Mouse (Mus musculus) forebrain, embryonic 11.5 days (tissue): Measurements from ENCODE around the gene Vamp1. TPM values are rescaled to one million over a fixed set of nuclear protein-coding genes. Genes with fewer than 3 reads are reported as not detected.

Experiments
- ATAC-seq: fragments of 200-750 bp; cut with Nextera tagmentation; replicated peaks from 2 replicates; pipeline ENCODE4 v1.8.0; 2017; ENCODE audit warnings: moderate TSS enrichment; ENCODE audit not compliant: low FRiP score
- DNase-seq: peaks from one replicate; pipeline ENCODE4 v3.0.0-alpha.2; 2017; ENCODE audit warnings: low spot score
- H3K27ac ChIP-seq: fragments of 300-500 bp; sonication (generic); 2 replicates; pipeline ENCODE4 v1.5.1; 2014; ENCODE audit warnings: low read depth, low read length
- H3K27me3 ChIP-seq: fragments of 300-500 bp; sonication (generic); 2 replicates; pipeline ENCODE4 v1.6.1; 2014; ENCODE audit warnings: mild to moderate bottlenecking, low read length, mixed read lengths; ENCODE audit not compliant: control insufficient read depth, insufficient read depth
- H3K36me3 ChIP-seq: fragments of 300-500 bp; sonication (generic); 2 replicates; pipeline ENCODE4 v1.6.1; 2014; ENCODE audit warnings: mild to moderate bottlenecking, low read length, moderate library complexity, mixed read lengths; ENCODE audit not compliant: control insufficient read depth, insufficient read depth
- H3K4me1 ChIP-seq: fragments of 300-500 bp; sonication (generic); replicated peaks from 2 replicates; pipeline ENCODE4 v1.6.1; 2014; ENCODE audit warnings: low read length, mixed read lengths; ENCODE audit not compliant: control insufficient read depth, insufficient read depth
- H3K4me2 ChIP-seq: fragments of 300-500 bp; sonication (generic); 2 replicates; pipeline ENCODE4 v1.6.1; 2014; ENCODE audit warnings: low read depth, mild to moderate bottlenecking, low read length, moderate library complexity, mixed read lengths; ENCODE audit not compliant: severe bottlenecking
- H3K4me3 ChIP-seq: fragments of 300-500 bp; sonication (generic); 2 replicates; pipeline ENCODE4 v1.5.1; 2014; ENCODE audit warnings: low read depth, low read length
- H3K9ac ChIP-seq: fragments of 300-500 bp; sonication (generic); 2 replicates; pipeline ENCODE4 v1.6.1; 2014; ENCODE audit warnings: low read length
- H3K9me3 ChIP-seq: fragments of 300-500 bp; sonication (generic); 2 replicates; pipeline ENCODE4 v1.6.1; 2016; ENCODE audit warnings: low read length, mixed read lengths; ENCODE audit not compliant: control insufficient read depth
- WGBS: fragments of 180-500 bp; shearing (Covaris S2); extraction: QIAGEN DNeasy Blood & Tissue Kit; methylation state at CpG from one replicate; pipeline ENCODE4 v1.1.7; 2014; 5-methylcytosine and 5-hydroxymethylcytosine counted together
- polyA plus RNA-seq: library from polyadenylated mRNA; unstranded; fragments of >200 nt; fragmentation: Nextera tagmentation; extraction: Ambion mirVana; gene quantifications from 2 replicates; pipeline ENCODE4 v1.2.1, GENCODE M21; 2014

Vamp1 gene
- polyA plus RNA-seq, 1 experiment from 2014 or later, result 2.1 TPM

DNA sequence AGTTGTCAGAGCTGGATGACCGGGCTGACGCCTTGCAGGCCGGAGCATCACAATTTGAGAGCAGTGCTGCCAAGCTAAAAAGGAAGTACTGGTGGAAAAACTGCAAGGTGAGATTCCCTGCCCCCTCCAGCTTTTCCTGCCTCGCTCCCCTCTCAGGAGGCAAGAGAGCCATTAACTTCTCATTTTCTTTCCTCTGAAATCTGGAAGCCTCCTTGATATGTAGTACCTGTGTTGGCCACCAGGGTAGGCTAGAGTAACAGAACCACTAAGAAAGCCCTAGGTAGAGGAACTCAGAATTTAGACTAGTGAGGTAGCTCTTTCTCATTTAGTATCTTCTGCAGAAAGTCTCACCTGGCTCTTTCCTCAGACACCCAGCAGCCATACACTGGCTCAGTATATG is 3.6 kb downstream of the Vamp1 start:
- WGBS, result 84% methylated on average over 4 of the region's 4 CpGs
- peak; percentile 50 for DNase-seq
- Histone ChIP-seq H3K36me3 (no peaks in the 10 kb centered on the region), H3K9ac (no peak overlapping the region), H3K9me3 (no peaks in the 10 kb centered on the region), H3K27me3 (no peaks in the 10 kb centered on the region), H3K4me3 (no peak overlapping the region), H3K4me1 (no peaks in the 10 kb centered on the region; the same call in 1 of the 2 replicates), H3K4me2 (no peak overlapping the region), H3K27ac (no peak overlapping the region)
- no peak for ATAC-seq

DNA sequence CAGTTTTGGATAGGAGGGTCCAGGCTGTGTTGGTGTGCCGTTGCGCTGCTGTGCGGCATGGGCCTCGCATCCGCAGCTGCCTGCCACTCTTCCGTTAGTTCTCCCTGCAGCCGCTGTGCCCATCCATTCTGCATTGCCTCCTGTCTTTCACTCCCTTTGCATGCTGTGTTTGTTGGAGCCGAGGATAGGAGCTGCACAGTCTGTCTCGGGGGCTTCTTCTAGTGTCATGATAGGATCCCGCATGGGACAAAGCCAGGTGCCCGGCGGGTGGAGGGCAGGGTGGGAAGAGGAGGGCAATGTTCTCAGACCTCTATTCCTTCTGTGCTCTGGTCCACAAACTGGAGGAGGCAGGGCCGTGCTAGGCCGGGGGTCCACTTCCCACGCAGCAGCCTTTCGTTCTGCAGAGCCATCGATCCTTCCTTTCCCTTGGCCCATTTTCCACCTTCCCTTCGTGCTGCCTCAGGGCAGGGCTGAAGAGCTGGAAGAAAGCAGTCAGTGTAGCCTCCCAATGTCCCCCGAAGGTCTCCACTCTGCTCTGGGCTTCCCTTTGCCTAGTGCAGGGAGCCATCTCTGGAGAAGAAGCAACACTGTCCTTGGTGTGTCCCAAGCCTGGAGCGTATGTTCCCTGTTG is 5.9 kb downstream of the Vamp1 start:
- WGBS, result 90% methylated on average over 20 of the region's 20 CpGs
- Histone ChIP-seq H3K27ac (no peak overlapping the region), H3K36me3 (no peaks in the 10 kb centered on the region), H3K9ac (no peak overlapping the region), H3K4me1 (no peaks in the 10 kb centered on the region), H3K9me3 (no peaks in the 10 kb centered on the region), H3K27me3 (no peaks in the 10 kb centered on the region), H3K4me2 (no peak overlapping the region), H3K4me3 (no peak overlapping the region)
- DNase-seq (peak; percentile 44), ATAC-seq (no peak)

DNA sequence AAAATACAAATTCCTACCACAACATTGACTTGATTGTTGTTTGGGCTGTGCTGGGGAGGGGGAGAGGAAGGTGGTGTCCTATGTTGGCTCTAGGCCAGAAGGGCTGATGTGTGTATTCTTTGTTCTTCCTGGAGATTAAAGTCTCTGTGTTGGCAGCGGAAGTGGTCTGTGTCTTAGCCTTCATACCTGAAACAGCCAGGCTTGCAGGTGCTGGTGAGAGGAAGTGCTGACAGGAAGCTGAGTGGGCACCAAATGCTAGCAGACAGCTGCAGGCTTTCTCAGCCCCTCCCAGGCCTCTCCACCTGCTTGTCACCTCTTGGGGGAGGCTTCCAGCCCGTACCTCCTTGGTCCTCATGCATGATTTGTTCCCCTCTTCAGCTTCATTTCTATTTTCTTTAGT is 6.8 kb downstream of the Vamp1 start:
- ATAC-seq, result no peak
- Histone ChIP-seq H3K27me3 (no peaks in the 10 kb centered on the region), H3K4me1 (no peaks in the 10 kb centered on the region), H3K4me3 (no peak overlapping the region), H3K9me3 (no peaks in the 10 kb centered on the region), H3K36me3 (no peaks in the 10 kb centered on the region), H3K27ac (no peak overlapping the region), H3K4me2 (no peak overlapping the region), H3K9ac (no peak overlapping the region)
- DNase-seq, result peak; percentile 25
- 74% methylated on average over 2 of the region's 2 CpGs for WGBS

DNA sequence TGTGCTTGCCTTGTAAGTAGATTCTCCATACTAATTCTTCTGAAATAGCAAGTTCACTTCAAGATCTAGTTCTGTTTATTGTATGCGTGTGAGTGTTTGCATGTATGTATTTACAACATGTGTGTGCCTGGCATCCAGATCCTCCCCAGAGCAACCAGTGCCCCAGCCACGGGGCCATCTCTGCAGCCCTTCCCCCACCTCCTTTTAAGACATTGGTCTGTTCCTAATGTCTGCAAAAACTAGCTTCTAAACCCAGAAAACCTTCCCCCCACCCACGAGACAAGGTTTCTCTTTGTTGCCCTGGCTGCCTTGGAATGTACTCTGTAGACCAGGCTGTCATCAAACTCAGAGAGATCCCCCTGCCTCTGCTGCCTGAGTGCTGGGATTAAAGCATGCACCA is 7.2 kb downstream of the Vamp1 start:
- 82% methylated on average over 3 of the region's 3 CpGs for WGBS
- Histone ChIP-seq H3K27me3 (no peaks in the 10 kb centered on the region), H3K4me3 (no peak overlapping the region), H3K9ac (no peak overlapping the region), H3K9me3 (no peaks in the 10 kb centered on the region), H3K27ac (no peak overlapping the region), H3K4me1 (no peaks in the 10 kb centered on the region), H3K36me3 (no peaks in the 10 kb centered on the region), H3K4me2 (no peak overlapping the region)
- DNase-seq (peak; percentile 16), ATAC-seq (no peak)

DNA sequence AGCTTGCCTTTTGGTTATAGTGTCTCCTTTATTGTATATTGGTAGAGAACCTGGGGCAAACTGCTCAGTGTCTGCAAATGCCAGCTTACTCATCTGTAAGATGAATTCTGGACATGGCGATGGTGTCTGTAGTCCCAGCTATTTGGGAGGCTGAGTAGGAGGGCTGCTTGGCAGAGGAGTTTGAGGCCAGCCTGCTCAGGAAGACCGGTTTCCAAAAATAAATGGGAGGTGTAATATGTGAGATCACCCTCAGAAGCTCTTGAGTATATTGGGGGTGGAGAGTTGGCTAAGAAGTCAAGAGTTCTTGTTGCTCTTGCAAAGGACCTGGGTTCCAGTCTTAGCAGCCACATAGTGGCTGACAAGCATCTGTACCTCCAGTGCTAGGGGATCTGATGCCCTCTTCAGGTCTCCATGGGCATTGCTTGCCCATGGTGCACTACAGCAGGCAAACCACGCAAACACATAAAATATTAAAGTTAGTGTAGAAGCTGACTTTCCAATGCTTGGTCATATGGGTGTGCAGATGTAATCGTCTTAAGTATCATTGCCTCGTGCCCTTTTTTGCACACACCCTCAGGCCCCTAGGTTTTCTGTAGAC is 10.3 kb downstream of the Vamp1 start:
- Histone ChIP-seq H3K36me3 (no peaks in the 10 kb centered on the region), H3K9me3 (no peaks in the 10 kb centered on the region), H3K4me3 (no peak overlapping the region), H3K9ac (no peak overlapping the region), H3K27me3 (no peaks in the 10 kb centered on the region), H3K4me2 (no peak overlapping the region), H3K4me1 (peaks cover 1% of the 10 kb centered on the region; the same call in 1 of the 2 replicates), H3K27ac (no peak overlapping the region)
- WGBS, result 85% methylated on average over 5 of the region's 5 CpGs
- DNase-seq, result peak; percentile 4
- ATAC-seq, result no peak

DNA sequence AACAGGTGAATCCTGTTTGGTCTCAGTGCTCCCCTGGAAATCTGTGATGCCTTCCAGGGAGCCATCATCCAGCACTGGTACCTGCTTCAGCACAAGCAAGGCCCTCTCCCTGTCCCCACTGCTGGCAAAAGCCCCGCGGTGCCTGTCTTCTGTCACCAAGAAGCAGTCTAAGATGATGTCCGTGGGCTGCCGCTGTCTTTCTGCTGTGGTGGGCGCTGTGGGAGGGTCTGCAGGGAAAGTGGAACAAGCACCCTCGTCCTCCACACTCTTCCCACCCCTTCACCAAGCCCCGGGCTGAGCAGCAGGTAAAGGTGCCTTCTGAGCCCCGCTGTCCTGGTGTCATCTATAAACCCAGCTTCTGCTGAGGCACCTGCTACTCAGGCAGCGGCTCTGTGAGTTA is 15.2 kb downstream of the Vamp1 start:
- 61% methylated on average over 9 of the region's 9 CpGs for WGBS
- H3K4me1 ChIP-seq, result peaks cover 12% of the 10 kb centered on the region; the same call in 1 of the 2 replicates
- 0 out of 2 replicates have a peak, but pooled peaks have one; percentile 29 for ATAC-seq
- no peak overlapping the region for H3K9ac ChIP-seq
- no peak overlapping the region for H3K4me3 ChIP-seq
- no peak for DNase-seq
- H3K4me2 ChIP-seq, result no peak overlapping the region
- no peaks in the 10 kb centered on the region for H3K9me3 ChIP-seq
- H3K27ac ChIP-seq, result no peak overlapping the region
- H3K36me3 ChIP-seq, result no peaks in the 10 kb centered on the region
- no peaks in the 10 kb centered on the region for H3K27me3 ChIP-seq

DNA sequence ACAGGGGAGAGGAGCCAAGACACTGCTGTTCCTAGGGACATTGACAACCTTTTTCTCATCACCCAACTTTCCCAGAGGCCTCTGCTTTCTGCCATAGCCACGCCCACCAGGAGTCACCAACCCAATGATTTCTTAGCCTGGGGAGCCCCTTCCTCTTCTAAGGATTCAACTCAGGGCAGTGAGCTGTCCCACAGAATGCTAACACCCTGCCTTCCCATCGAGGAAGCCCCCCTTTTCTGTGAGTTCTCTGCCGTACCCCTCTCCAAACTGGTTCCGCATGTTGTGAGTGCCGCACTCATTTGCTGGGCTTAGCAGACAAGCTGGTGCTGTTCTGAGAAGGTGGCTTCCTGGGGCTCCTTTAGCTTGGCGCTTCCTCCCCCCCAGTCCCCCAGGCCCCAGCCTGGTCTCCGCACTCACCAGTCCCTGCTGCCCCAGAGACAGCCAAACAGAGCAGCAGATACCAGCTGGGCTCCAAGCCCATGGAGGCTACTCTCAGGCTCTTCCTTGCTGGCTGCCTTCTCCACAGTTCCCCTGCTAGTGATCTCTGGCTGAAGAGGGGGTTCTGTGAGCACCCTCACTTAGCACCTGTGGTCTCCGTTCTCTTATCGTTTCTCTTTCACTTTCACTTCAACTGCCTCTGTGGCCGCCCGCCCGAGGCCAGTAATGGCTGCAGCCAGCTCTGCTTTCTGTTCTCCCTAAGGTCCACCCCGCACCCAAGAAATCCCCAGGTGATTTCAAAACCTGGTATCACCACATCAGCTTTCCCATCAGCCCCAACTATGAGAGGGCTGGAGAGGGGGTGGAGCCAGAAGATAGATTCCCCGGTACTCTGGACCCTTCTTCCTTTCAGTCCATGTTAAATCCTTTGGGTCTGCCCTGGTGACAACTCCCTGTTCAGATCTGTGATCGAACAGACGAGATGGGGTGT is 16.0 kb downstream of the Vamp1 start, which contains the start of gene Tapbpl:
TSS of gene Tapbpl (minus strand) at position 744 of the 928 bp plus-strand sequence.
- Histone ChIP-seq H3K36me3 (no peaks in the 10 kb centered on the region), H3K27ac (no peak within 1 kb of the TSS; the same call in 1 of the 2 replicates), H3K9ac (peak within 1 kb of the TSS; percentile 64), H3K27me3 (no peaks in the 10 kb centered on the region), H3K4me1 (peaks cover 12% of the 10 kb centered on the region; the same call in 1 of the 2 replicates), H3K9me3 (no peaks in the 10 kb centered on the region), H3K4me3 (peak within 1 kb of the TSS; percentile 32), H3K4me2 (peak within 1 kb of the TSS; percentile 60)
- DNase-seq (peak; percentile 58), ATAC-seq (peak; percentile 63)
- WGBS, result 15% methylated on average over 16 of the region's 16 CpGs

DNA sequence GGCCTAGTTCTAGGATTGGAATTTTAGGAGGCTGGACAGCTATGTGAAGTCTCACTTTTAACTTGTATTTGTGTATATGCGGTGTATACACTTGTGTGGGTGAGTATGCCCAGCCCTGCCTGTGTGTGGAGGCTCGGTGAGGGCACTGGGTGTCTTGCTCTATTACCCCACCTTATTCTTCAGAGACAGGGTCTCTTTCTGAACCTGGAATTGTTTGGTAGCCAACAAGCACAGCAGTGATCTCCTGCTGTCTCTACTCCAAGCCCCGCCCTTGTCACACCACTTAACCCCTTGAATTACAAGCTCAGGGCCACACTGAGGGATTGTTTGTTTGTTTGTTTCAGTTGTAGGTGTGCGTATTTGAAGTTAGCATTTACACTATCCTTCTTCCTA is 16.7 kb downstream of the Vamp1 start:
- ATAC-seq, result no peak
- Histone ChIP-seq H3K4me3 (peak overlapping the region; percentile 32; the same call in 1 of the 2 replicates), H3K36me3 (no peaks in the 10 kb centered on the region), H3K4me1 (peaks cover 12% of the 10 kb centered on the region; the same call in 1 of the 2 replicates), H3K27ac (no peak overlapping the region), H3K9me3 (no peaks in the 10 kb centered on the region), H3K4me2 (peak overlapping the region; percentile 60), H3K27me3 (no peaks in the 10 kb centered on the region), H3K9ac (peak overlapping the region; percentile 64; the same call in 1 of the 2 replicates)
- no peak for DNase-seq
- 61% methylated on average over 4 of the region's 4 CpGs for WGBS
